Mouse (Mus musculus) hindbrain, embryonic 11.5 days (tissue): ENCODE data around the gene Depdc1b. TPM values are rescaled to one million over a fixed set of nuclear protein-coding genes. Genes with fewer than 3 reads are reported as not detected.

Source experiments
- ATAC-seq: fragments of 200-750 bp; cut with Nextera tagmentation; 2 replicates; pipeline ENCODE4 v1.8.0; 2017; ENCODE audit warnings: mild to moderate bottlenecking, moderate TSS enrichment, moderate library complexity; ENCODE audit not compliant: low FRiP score
- DNase-seq: peaks from one replicate; pipeline ENCODE4 v3.0.0-alpha.2; 2015; ENCODE audit warnings: low spot score
- H3K27ac ChIP-seq: fragments of 300-500 bp; sonication (generic); 2 replicates; pipeline ENCODE4 v1.5.1; 2014; ENCODE audit warnings: mild to moderate bottlenecking, low read depth, low read length
- H3K27me3 ChIP-seq: fragments of 300-500 bp; sonication (generic); 2 replicates; pipeline ENCODE4 v1.6.1; 2014; ENCODE audit warnings: mild to moderate bottlenecking, low read length, moderate library complexity, mixed read lengths; ENCODE audit not compliant: control insufficient read depth, insufficient read depth
- H3K36me3 ChIP-seq: fragments of 300-500 bp; sonication (generic); 2 replicates; pipeline ENCODE4 v1.6.1; 2014; ENCODE audit warnings: mild to moderate bottlenecking, low read length, moderate library complexity, mixed read lengths; ENCODE audit not compliant: control insufficient read depth, insufficient read depth
- H3K4me1 ChIP-seq: fragments of 300-500 bp; sonication (generic); replicated peaks from 2 replicates; pipeline ENCODE4 v1.6.1; 2014; ENCODE audit warnings: low read length, mixed read lengths; ENCODE audit not compliant: control insufficient read depth, insufficient read depth
- H3K4me2 ChIP-seq: fragments of 300-500 bp; sonication (generic); replicated peaks from 2 replicates; pipeline ENCODE4 v1.6.1; 2014; ENCODE audit warnings: mild to moderate bottlenecking, low read depth, low read length
- H3K4me3 ChIP-seq: fragments of 300-500 bp; sonication (generic); 2 replicates; pipeline ENCODE4 v1.5.1; 2014; ENCODE audit warnings: low read depth, low read length
- H3K9ac ChIP-seq: fragments of 300-500 bp; sonication (generic); 2 replicates; pipeline ENCODE4 v1.6.1; 2014; ENCODE audit warnings: low read depth, low read length
- H3K9me3 ChIP-seq: fragments of 300-500 bp; sonication (generic); 2 replicates; pipeline ENCODE4 v1.6.1; 2016; ENCODE audit warnings: low read length; ENCODE audit not compliant: control insufficient read depth
- WGBS: fragments of 180-500 bp; shearing (Covaris S2); extraction: QIAGEN DNeasy Blood & Tissue Kit; methylation state at CpG from one replicate; pipeline ENCODE4 v1.1.7; 2014; 5-methylcytosine and 5-hydroxymethylcytosine counted together
- polyA plus RNA-seq: library from polyadenylated mRNA; unstranded; fragments of >200 nt; fragmentation: Nextera tagmentation; extraction: Ambion mirVana; gene quantifications from 2 replicates; pipeline ENCODE4 v1.2.1, GENCODE M21; 2014

The Depdc1b gene
- polyA plus RNA-seq, 1 experiment from 2014 or later, result 17.0 TPM

DNA sequence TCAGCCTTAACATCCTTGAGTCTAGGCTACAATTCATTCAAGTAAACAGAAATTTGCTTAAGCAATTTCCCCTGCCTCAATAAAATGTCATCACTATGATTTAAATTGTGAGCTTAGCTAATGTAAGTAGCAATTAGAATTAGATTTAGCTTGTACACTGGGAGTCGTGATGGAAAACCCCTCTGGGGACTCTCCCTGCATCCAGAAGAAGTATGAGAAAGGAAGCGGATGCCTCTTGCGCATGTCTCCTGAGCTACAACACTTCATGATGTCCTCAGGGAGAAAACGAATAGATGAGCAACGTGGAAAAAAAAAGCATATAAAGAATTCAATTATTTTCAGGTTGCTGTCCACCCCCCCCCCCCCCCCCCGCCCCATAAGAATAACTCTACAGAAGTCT, 112.7 kb downstream of the Depdc1b start:
- H3K27me3 ChIP-seq, result no peaks in the 10 kb centered on the region
- no peak overlapping the region for H3K27ac ChIP-seq
- H3K36me3 ChIP-seq, result no peaks in the 10 kb centered on the region
- H3K4me2 ChIP-seq, result no peak overlapping the region
- no peaks in the 10 kb centered on the region for H3K9me3 ChIP-seq
- WGBS, result 85% methylated on average over 6 of the region's 6 CpGs
- no peaks in the 10 kb centered on the region for H3K4me1 ChIP-seq
- H3K4me3 ChIP-seq, result no peak overlapping the region
- DNase-seq (no peak), ATAC-seq (no peak)
- no peak overlapping the region for H3K9ac ChIP-seq

DNA sequence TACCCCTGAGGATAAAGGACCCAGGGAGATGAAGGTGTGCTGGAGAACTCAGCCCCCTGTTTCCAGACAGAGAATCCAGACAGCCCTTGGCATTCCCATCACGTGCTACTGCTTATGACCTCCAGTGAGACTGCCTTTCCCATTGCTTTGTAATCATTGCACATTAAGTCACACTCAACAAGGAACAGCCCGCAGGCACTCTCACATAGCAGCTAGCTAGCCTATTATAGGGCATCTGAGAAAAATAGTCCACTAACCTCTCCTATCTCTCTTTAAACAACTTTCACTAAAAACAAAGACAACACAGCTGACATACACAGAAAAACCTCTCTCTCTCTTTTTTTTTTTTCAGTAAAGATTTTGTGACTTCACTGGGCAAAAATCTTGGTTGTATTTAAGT, 113.5 kb downstream of the Depdc1b start:
- H3K9me3 ChIP-seq, result no peaks in the 10 kb centered on the region
- DNase-seq (no peak), ATAC-seq (no peak)
- H3K27ac ChIP-seq, result no peak overlapping the region
- 83% methylated on average over 2 of the region's 2 CpGs for WGBS
- H3K4me2 ChIP-seq, result no peak overlapping the region
- H3K36me3 ChIP-seq, result no peaks in the 10 kb centered on the region
- no peaks in the 10 kb centered on the region for H3K27me3 ChIP-seq
- H3K9ac ChIP-seq, result no peak overlapping the region
- H3K4me1 ChIP-seq, result no peaks in the 10 kb centered on the region
- no peak overlapping the region for H3K4me3 ChIP-seq

DNA sequence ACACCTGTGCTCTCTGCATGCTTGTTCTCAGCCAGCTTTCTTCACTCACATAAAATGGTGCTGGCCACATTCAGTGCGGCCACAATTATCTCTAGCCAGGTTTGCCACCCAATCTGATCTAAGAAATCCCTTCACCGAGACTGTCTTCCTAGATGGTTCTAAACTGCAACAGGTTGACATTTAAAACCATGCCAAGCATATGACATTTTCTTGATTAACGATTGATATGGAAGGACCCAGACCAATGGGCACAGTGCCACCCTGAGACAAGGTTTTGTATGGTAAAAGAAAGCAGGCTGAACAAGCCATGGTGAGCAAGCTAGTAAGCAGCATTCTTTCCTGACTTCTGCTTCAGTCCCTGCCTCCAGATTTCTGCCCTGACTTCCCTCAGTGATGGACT, 115.6 kb downstream of the Depdc1b start:
- no peak overlapping the region for H3K4me2 ChIP-seq
- ATAC-seq (no peak), DNase-seq (no peak)
- H3K9ac ChIP-seq, result no peak overlapping the region
- H3K4me1 ChIP-seq, result no peaks in the 10 kb centered on the region
- no peaks in the 10 kb centered on the region for H3K9me3 ChIP-seq
- H3K36me3 ChIP-seq, result no peaks in the 10 kb centered on the region
- WGBS, result 91% methylated on average over 3 of the region's 3 CpGs
- no peak overlapping the region for H3K27ac ChIP-seq
- no peaks in the 10 kb centered on the region for H3K27me3 ChIP-seq
- H3K4me3 ChIP-seq, result no peak overlapping the region

DNA sequence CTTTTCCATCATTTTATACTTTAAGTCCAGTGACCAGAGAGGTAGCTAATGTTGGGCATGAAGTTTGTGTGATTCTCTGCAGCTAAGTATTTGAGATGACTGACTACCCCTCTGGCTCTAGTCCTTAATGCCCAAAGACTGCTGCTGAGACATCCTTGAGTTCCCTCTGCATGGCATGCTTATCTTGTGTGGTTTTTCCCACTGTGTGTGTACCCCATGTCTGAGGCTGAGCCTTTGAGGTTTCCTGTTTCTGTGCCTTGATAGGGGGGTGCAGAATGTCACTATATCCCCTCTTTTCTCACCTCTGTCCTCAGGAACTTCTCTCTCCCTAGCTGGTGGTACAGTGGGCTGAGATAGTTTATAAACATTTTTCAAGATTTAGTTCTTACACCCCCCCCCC, 119.6 kb downstream of the Depdc1b start:
- ATAC-seq (no peak), DNase-seq (no peak)
- H3K27me3 ChIP-seq, result no peaks in the 10 kb centered on the region
- H3K4me3 ChIP-seq, result no peak overlapping the region
- H3K36me3 ChIP-seq, result no peaks in the 10 kb centered on the region
- H3K4me2 ChIP-seq, result no peak overlapping the region
- H3K9ac ChIP-seq, result no peak overlapping the region
- H3K9me3 ChIP-seq, result no peaks in the 10 kb centered on the region
- H3K27ac ChIP-seq, result no peak overlapping the region
- H3K4me1 ChIP-seq, result no peaks in the 10 kb centered on the region

DNA sequence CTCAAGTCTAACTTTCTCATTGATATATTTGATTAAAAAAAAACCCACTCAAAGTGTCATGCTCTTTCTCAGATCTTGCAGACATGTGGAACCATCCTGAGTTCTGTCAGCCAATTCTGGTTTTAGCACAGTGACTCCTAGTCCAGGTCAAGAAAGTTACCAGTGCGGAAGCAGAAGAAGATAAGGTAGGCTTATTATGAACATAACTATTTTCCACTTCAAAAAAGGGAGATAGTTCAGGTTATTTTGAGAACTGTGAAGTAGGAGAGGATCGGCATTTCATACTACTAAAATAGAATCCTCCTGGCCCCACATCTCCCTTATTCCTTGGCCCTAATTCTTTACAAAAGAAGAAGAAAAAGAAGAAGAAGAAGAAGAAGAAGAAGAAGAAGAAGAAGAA, 121.3 kb downstream of the Depdc1b start:
- Histone ChIP-seq H3K27ac (no peak overlapping the region), H3K4me3 (no peak overlapping the region), H3K36me3 (no peaks in the 10 kb centered on the region), H3K27me3 (no peaks in the 10 kb centered on the region), H3K4me1 (no peaks in the 10 kb centered on the region), H3K9ac (no peak overlapping the region), H3K4me2 (no peak overlapping the region), H3K9me3 (no peaks in the 10 kb centered on the region)
- WGBS, result 90% methylated on average over 2 of the region's 2 CpGs
- ATAC-seq, result no peak
- DNase-seq, result no peak

DNA sequence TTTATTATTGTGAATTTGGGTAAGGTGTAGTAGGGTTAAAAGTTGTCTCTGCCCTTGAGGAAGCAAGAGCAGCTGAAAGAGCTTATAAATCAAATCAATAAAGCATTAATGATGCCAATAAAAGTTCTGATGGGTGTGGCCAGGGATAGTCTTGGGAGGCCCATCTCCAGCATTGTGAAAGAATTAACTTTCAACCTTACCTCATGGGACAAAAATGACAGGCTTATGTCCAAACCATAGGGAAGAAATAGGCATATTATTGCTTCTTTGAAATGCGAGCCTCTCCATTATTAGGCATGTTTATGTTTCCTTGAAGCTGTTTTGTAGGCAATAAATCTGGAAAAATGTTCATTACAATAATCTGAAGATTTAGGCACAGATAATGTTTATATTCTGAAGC, 122.9 kb downstream of the Depdc1b start:
- WGBS, result 91% methylated on average over 1 of the region's 1 CpGs
- Histone ChIP-seq H3K4me3 (no peak overlapping the region), H3K4me2 (no peak overlapping the region), H3K9me3 (no peaks in the 10 kb centered on the region), H3K36me3 (no peaks in the 10 kb centered on the region), H3K9ac (no peak overlapping the region), H3K27me3 (no peaks in the 10 kb centered on the region), H3K4me1 (no peaks in the 10 kb centered on the region), H3K27ac (no peak overlapping the region)
- ATAC-seq (no peak), DNase-seq (no peak)

DNA sequence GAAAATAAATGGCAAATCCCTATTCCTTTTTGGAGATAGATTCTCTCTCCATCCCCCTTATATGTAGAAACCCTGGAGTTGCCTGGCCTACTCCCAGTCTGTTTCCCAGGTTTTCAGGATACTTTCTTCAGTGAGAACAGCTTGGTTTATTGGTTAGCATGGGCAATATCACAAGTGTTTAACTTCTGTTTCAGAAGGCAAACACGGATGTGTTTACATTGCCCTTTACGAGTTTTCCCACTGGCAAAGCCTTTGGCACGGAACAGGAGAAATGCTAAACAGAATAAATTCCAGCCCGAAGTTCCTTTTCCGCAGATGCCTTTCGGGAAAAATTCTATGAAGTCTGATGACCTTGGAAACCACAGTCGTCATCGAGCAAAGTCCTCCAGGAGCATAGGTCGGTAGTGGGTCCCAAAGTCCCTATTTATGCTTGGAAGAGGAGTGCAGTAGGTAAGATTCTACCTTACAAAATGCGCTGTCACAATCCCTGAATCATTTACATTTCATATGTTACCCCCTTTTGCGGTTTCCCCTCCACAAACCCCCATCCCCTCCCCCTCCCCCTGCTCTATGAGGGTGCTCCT, 132.3 kb downstream of the Depdc1b start:
- H3K27ac ChIP-seq, result no peak overlapping the region
- no peak overlapping the region for H3K9ac ChIP-seq
- no peaks in the 10 kb centered on the region for H3K4me1 ChIP-seq
- H3K9me3 ChIP-seq, result no peaks in the 10 kb centered on the region
- DNase-seq, result no peak
- WGBS, result 80% methylated on average over 11 of the region's 11 CpGs
- H3K4me3 ChIP-seq, result no peak overlapping the region
- no peaks in the 10 kb centered on the region for H3K36me3 ChIP-seq
- ATAC-seq, result no peak
- no peak overlapping the region for H3K4me2 ChIP-seq
- H3K27me3 ChIP-seq, result no peaks in the 10 kb centered on the region

DNA sequence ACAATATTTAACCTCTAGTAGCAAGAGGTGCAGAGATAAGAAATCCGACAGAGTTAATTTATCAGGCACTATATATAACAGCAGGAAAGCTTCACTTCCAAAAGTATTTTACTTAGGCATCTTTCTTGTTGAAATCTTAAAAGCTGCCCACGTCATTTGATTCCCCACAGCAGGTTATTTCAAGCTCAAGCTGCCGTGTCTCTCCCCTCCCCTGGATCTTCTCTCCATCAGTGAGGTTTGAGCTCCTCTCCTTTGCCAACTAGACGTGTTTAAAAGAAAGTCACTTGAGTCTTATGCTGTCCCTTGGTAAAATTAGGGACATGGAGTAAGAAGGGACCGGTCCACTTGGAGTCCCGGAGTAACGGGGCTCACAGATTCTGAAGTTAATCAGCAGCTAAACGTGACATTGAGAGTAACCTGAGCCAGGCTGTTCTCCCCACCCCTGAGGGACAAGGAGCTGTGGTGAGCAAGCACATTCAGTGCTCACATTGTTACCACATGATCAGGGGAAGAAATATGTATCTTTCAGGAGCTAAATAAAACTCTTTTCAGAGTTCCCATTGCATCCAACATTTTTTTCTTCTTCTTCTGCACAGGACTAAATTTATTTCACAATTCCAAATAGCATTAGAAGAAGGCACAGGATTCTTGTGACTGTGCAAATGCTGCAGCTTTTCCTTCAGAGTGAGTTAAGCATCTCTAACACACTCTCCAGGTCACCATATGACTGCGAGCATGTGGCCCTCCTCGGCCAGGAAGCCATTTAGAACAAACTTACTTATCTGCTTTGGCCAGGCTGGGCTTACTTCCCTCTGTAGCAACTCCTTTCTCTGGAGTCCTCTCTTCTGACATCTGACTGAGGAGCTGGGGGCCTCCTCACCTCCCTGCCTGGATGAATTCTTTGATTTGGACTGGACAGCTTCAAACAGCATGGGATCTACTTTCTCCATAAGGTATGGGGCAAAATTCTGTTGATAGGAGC, 133.3 kb downstream of the Depdc1b start, which contains the start of gene Pde4d:
Pde4d (plus strand) TSS at position 833 of the 982 bp plus-strand sequence.
- DNase-seq (no peak), ATAC-seq (no peak)

DNA sequence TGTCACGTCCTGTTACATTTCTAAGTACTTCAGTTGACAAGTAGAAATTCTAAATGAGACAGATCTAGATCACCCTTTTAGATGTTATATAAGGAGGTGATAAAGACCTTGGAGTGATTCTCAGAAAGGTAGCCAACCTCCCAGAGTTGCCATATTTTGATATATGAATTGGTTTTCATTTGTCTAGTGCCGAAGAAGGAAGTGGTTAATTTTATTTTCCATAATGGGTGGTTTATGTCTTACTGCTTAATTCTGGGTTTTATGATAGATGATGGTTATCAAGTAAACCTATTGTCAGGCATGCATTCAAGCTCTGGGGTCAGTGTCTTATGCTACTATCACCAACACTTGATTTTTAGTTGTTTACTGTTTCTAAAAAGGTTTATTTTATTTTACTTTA, 135.0 kb downstream of the Depdc1b start:
- 89% methylated on average over 2 of the region's 2 CpGs for WGBS
- ATAC-seq (no peak), DNase-seq (no peak)
- no peak overlapping the region for H3K4me3 ChIP-seq
- H3K27ac ChIP-seq, result no peak overlapping the region
- H3K36me3 ChIP-seq, result no peaks in the 10 kb centered on the region
- no peak overlapping the region for H3K9ac ChIP-seq
- H3K4me1 ChIP-seq, result no peaks in the 10 kb centered on the region
- no peak overlapping the region for H3K4me2 ChIP-seq
- no peaks in the 10 kb centered on the region for H3K9me3 ChIP-seq
- no peaks in the 10 kb centered on the region for H3K27me3 ChIP-seq

More for the DNA sequence above, 133.3 kb downstream of the Depdc1b start, which contains the start of gene Pde4d:
- WGBS, result 58% methylated on average over 10 of the region's 10 CpGs
- Histone ChIP-seq H3K36me3 (no peaks in the 10 kb centered on the region), H3K9me3 (no peaks in the 10 kb centered on the region), H3K4me3 (no peak within 1 kb of the TSS), H3K4me1 (no peaks in the 10 kb centered on the region), H3K4me2 (no peak within 1 kb of the TSS), H3K27me3 (no peaks in the 10 kb centered on the region), H3K27ac (no peak within 1 kb of the TSS), H3K9ac (no peak within 1 kb of the TSS)
